Mouse (Mus musculus) spleen, adult 2 months (tissue): ENCODE results near the gene Tcf19.

Source experiments
- CTCF ChIP-seq: fragments of 200-500 bp; IDR thresholded peaks from 2 replicates; pipeline ENCODE4 v1.5.1; 2011; ENCODE audit warnings: mild to moderate bottlenecking, inconsistent platforms; ENCODE audit not compliant: insufficient read depth, insufficient read length, insufficient replicate concordance; ENCODE audit errors: extremely low read depth
- POLR2A ChIP-seq: fragments of 200-500 bp; IDR thresholded peaks from 2 replicates; pipeline ENCODE4 v1.6.1; 2011; ENCODE audit warnings: low read depth, low read length, inconsistent platforms

DNA sequence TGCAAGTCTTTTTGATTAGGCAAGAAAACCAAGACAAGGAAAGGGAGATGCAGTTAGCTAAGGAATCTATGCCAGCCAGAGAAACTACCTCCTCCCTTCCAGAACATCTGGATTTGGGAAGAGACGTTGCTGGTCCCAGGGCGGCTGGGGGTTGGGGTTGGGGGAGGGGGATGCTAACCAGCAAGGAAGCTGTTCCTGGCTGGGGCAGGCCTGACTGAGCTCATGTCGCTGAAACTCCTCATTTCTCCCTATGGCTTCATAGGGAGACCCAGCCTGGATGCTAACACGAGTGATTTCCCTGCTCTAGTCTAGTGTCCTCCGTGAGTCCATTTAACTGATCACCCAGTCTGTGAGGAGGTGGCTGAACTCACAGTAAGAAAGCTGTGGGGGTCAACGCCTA is 14.4 kb downstream of the Tcf19 start:
- TF ChIP-seq CTCF (no peak), POLR2A (no peak)
